Mouse (Mus musculus) CH12.LX (cell line): ENCODE measurements around the gene Fbxo42.

Experiments used
- MAX ChIP-seq: IDR thresholded peaks from 2 replicates; pipeline ENCODE4 v1.6.1; 2011; ENCODE audit warnings: low read length, improper control_type of control experiment
- MXI1 ChIP-seq: IDR thresholded peaks from 2 replicates; pipeline ENCODE4 v1.6.1; 2011; ENCODE audit warnings: mild to moderate bottlenecking, low read depth, low read length, improper control_type of control experiment
- NRF1 ChIP-seq: IDR thresholded peaks from 2 replicates; pipeline ENCODE4 v1.6.1; 2014; ENCODE audit warnings: low read depth, mild to moderate bottlenecking, inconsistent platforms, low read length, improper control_type of control experiment, moderate library complexity
- POLR2A ChIP-seq: IDR thresholded peaks from 2 replicates; pipeline ENCODE4 v1.6.1; 2011; ENCODE audit warnings: low read depth, mild to moderate bottlenecking, improper control_type of control experiment, low read length
- RCOR1 ChIP-seq: conservative IDR thresholded peaks from 2 replicates; pipeline ENCODE4 v1.6.1; 2012; ENCODE audit warnings: low read depth, mild to moderate bottlenecking, inconsistent platforms, low read length, improper control_type of control experiment
- UBTF ChIP-seq: IDR thresholded peaks from 2 replicates; pipeline ENCODE4 v1.6.1; 2012; ENCODE audit warnings: low read depth, mild to moderate bottlenecking, inconsistent platforms, low read length, improper control_type of control experiment, moderate library complexity
- USF1 ChIP-seq: IDR thresholded peaks from 2 replicates; pipeline ENCODE4 v1.6.1; 2014; ENCODE audit warnings: low read depth, mild to moderate bottlenecking, inconsistent platforms, low read length, improper control_type of control experiment
- ZMIZ1 ChIP-seq: IDR thresholded peaks from 2 replicates; pipeline ENCODE4 v1.6.1; 2012; ENCODE audit warnings: low read depth, mild to moderate bottlenecking, inconsistent platforms, low read length, improper control_type of control experiment

- no peak for TF ChIP-seq RCOR1
- TF ChIP-seq ZMIZ1 = no peak
- TF ChIP-seq MXI1 = no peak
- TF ChIP-seq MAX = no peak
- no peak for TF ChIP-seq POLR2A
- no peak for TF ChIP-seq USF1
- no peak for TF ChIP-seq UBTF
- no peak for TF ChIP-seq NRF1
Measured at GRCm38 (mm10) chr4:141146491-141147033, 1.2 kb upstream of the Fbxo42 start.
